Mouse (Mus musculus) duodenum, adult 2 months (tissue): ENCODE measurements around the gene Gm20388. TPM values are rescaled to one million over a fixed set of nuclear protein-coding genes. Genes with fewer than 3 reads are reported as not detected.

Source experiments
- polyA plus RNA-seq: library from polyadenylated mRNA; depleted of rRNA; stranded (reverse); fragments of >200 nt; gene quantifications from 2 replicates; pipeline ENCODE4 v1.2.3, GENCODE M21; 2012; ENCODE audit warnings: low replicate concordance; rRNA removed

Gm20388 gene
- polyA plus RNA-seq, 1 experiment, result 43.1 TPM

DNA sequence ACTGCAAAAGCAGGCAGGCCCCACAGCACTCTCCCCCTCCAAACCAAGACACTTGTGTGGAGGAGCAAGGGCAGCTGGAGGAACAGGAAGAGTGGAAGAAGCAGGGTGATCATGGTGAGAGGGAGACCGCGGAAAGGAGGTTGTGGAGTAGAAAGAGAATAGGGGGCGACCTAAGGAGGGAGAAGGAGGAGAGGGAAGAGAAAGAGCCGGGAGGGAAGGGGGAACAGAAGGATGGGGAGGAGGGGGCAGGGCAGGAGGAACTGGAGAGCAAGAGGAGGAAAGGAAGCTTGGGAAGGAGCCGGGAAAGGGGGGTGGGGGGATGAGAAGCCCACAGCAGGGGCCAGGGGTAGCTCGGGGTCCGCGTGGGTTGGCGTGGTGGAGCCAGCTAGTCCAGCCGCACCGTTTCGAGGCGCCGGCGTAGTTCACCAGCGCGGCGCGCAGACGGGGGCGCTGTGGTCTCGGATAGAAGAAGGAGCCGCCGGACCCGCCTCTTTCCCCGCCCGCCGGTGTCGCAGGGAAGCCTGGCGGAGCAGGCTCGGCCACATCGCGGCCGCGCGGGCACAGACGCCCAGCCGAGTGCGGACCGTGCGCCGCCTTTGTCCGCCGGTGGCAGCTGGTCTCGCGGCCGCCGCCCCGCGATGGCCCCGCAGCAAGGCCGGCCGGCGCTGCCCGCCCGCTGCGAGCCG, 3742.8 kb downstream of the Gm20388 start, which contains the start of gene Rhou:
Gene Rhou (plus strand): TSS at position 622 of the 686 bp plus-strand sequence.

DNA sequence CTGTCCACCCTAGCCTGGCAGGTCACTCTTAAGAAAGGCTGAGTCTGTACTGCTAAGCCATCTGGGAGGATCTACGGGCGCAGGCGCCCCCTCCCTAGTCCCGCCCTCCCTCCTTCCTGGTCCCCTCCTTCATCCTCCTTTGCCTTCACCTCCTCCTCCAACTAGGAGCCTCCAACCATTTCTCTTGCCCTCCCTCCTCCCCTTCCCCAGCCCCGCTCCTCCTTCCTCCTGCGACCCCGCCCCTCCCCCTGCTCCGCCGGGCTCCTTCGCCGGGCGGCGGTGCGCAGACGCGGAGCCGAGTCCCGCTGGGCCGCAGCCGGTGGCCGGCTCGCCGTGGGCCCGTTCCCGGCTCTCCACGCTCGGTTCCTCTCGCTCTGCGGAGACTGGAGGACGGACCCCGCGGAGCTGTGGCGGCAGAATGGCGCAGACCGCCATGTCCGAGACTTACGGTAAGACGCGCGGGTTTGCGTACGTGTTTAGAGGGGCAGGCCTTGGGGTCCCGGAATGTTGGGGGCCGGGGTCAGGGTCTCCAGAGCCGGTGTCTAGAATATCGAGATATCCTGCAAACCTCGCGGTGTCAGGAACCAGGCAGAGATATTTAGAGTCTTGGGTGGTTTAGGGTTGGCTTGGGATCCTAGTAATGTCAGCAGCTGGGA, 3895.2 kb downstream of the Gm20388 start, which contains the start of gene Rab4a:
Gene Rab4a (plus strand): TSS at position 268 of the 656 bp plus-strand sequence.

DNA sequence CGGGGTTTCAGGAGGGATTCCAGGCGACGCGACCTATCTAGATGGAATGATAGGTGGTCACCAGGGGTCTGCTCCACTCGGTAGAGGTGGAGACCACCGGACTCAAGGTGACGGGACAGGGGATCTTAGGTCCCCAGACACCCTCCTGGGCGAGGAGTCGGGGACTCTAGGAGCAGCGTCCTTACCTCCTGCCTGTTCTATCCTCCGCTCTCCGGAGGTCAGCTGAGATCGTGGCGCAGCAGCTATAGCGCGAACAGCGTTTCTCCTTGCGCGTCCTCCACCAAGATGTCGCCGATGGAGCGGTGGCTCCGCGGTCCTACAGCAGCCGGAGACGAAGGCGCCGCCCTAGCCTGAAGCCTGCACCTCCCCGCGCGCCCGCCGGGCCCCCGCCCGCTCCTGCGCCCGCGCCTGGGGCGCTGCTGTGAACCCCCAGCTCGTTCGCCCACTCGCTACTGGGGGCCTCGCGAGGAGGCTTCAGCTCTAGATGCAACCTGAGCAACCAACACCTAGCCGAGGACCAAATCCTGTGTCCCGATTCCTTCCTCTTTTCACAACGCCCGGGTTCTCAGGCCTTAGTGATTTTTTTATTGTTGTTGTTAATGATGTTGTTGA, 3949.1 kb downstream of the Gm20388 start, which contains the start of gene Ccsap:
Gene Ccsap (minus strand): TSS at position 562 of the 612 bp plus-strand sequence.

DNA sequence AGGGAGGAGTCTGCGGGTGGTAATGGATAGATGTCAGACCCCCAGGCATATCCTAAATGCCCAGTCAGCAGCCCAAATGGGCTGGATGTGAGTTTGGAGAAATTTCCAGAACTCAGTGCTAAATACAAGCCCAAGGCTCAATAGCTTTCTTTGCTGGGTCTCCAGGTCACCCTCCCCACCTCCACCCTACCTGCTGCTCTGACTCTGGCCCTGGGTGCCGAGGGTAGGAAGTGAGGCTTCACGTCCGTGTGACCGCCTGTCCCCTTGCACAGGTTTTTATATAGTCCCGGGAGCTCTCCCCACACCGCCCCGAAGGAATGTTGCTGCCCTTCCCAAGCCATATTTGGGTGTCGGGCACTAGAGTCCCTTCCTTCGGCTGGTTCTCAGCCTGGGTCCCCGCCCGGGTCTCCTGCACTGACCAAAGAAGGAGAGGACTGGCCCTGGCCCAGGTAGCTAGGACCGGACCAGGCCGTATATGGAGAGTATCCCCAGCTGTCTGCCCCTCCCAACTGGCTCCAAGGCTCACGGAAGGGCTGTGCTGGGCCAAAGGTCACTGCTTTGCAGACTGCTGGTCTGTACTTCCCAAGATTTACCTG, 3984.0 kb downstream of the Gm20388 start, which contains the start of gene Acta1:
Gene Acta1 (minus strand): TSS at position 250 of the 596 bp plus-strand sequence.

DNA sequence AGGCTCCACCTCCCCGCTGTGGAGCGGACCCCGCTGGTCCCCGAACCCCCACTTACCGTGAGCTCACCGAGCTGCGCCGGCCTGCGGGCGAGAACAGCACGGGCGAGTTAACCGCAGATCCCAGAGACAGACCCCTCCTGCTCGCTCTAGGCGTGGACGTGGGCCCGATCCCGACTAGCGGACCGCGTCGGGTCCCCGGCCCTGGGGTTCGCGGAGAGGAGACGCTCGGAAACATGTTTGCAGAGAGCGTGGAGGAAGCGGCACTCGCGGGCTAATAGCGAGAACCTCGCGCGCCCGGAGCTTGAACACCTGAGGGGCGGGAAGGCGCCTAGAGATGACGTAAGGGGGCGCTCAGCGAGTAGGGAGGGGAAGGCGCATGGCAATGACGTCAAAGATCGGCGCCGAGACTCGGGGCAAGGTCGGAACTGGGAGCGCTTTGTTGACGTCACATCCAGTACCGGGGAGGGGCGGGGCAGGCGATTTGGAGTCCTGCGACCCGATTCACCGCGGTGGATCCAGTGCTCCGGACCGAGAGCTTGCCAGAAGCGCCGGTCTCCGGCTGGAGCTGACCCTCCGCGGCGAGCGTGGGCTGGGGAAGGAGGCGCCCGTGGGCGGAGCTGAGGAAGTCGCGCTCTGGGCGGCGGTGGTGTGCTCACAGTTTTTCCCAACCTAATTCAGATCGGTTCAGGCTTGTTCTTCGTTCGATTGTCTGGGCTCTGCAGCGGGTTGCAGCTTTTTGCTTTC, 4038.5 kb downstream of the Gm20388 start, which contains the start of gene Nup133:
Gene Nup133 (minus strand): TSS at position 324 of the 744 bp plus-strand sequence.

DNA sequence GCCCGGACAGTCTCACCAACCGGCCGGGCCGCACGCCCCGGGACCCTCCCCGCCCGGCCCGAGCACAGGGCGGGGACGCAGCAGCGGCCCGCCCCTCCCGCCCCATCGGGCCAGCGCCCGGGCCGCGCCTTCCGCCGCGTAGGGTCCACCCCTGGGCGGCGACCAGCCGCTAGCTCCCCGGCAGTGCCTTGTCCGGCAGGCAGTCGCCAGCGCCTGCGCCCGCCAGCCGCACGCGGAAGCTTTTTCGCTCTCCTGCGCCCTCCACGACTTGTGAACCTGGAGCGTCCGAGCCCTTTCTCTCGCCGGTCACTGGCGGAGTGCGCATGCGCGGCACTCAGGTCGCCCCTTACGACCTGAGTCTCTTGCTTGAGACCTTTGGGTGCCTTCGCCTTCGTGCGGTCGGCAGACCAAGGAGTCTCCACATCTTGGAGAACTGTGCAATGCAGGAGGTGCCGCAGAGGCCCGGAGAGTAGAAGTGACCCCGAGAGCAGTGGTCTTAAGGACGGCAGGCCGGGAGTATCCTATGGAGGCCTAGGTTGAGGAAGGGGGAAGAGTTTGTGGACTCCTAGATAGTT, 4072.3 kb downstream of the Gm20388 start, which contains the start of gene Abcb10:
Gene Abcb10 (minus strand): TSS at position 297 of the 575 bp plus-strand sequence.

DNA sequence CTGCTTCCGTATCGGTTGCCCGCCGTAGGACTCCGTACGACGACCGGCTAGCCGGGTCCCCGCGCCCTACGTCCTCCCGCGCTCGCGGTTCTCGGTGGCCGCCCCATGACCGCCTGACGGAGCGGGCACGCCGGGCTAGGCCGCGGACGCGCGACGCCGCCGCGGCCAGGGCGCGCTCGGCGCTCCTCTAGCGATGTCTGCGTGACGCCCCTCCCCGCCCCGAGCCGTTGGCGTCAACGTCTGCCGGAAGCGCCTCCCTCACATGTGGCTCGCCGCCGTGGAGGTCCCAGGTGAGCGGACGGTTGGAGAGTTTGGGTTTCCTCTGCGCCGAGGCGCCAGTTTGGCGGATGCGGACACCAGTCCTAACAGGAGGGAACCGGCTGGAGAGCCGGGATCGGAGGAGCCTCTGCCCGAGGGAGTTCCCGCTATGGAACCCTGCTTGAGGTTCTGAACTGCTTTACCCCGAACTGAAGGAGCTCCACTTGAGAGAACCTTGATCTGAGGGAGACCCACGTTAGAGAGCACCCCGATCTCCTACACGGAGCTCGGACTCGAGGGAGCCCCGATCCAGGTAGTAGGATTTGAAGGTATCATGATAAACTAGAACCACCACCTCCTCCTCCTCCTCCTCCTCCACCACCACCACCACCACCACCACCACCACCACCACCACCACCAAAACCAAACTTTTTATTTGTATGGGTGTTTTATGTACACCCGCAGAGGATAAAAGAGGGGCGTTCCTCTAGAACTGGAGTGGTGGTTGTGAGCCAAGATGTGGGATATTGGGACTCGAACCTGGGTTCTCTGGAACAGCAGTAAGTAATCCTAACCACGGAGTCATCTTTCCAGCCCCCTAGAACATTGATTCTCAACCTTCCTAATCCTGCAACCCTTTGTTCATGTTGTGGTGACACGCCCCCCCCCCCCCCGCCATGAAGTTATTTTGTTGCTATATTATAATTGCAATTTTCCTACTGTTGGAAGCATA, 4110.9 kb downstream of the Gm20388 start, which contains the start of the genes Taf5l and Urb2:
Gene Taf5l (minus strand): TSS at position 161 of the 991 bp plus-strand sequence.
Gene Urb2 (plus strand): TSS at position 272 of the 991 bp plus-strand sequence.

DNA sequence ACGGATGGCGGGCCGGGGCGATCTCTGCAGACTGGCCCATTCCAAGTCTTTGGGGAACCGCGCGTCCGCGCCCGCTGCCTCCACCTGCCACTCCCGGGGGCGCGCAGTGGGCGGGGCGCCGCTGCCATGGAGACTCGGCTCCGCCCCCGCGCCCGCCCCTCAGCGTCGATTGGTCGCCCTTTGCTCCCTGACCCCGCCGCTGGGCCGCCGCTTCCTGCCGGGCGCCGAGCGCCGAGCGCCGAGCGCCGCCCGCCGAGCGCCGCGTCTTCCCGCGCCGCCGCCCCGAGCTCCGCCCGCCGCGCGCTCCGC, 4320.5 kb downstream of the Gm20388 start, which contains the start of gene Galnt2:
Gene Galnt2 (plus strand): TSS at position 216 of the 309 bp plus-strand sequence.

Other genes starting within 250 kb of the Gm20388 start
- gene Wfdc1, start 244.5 kb upstream of the Gm20388 start, polyA plus RNA-seq, result 26.9 and 27.6 TPM in 2 replicates
- gene Atp2c2, start 210.8 kb upstream of the Gm20388 start, polyA plus RNA-seq, result 4.3 and 5.8 TPM in 2 replicates
- 6.4 and 8.5 TPM in 2 replicates for gene Tldc1, start 132.4 kb upstream of the Gm20388 start, polyA plus RNA-seq
- gene Cotl1, start 70.3 kb upstream of the Gm20388 start, polyA plus RNA-seq, result 369 and 425 TPM in 2 replicates
- 12.2 and 17.3 TPM in 2 replicates for gene Klhl36, start 48.6 kb upstream of the Gm20388 start, polyA plus RNA-seq
- 101 and 122 TPM in 2 replicates for gene Usp10, start 481 bp upstream of the Gm20388 start, polyA plus RNA-seq
- gene Crispld2, start 81.6 kb downstream of the Gm20388 start, polyA plus RNA-seq, result 4.4 and 13.5 TPM in 2 replicates
- gene Zdhhc7, start 190.6 kb downstream of the Gm20388 start, polyA plus RNA-seq, result 131 and 211 TPM in 2 replicates
- 7.9 and 15.6 TPM in 2 replicates for gene 6430548M08Rik, start 203.3 kb downstream of the Gm20388 start, polyA plus RNA-seq